Mouse (Mus musculus) liver, embryonic 16.5 days (tissue): ENCODE results near the gene Supv3l1. TPM values are rescaled to one million over a fixed set of nuclear protein-coding genes. Genes with fewer than 3 reads are reported as not detected.
A peak's percentile ranks its signal among the peaks of the same experiment; 100 is the strongest.

Experiments
- ATAC-seq: fragments of 200-750 bp; cut with Nextera tagmentation; 2 replicates; pipeline ENCODE4 v1.8.0; 2017; ENCODE audit warnings: low read depth, mild to moderate bottlenecking, moderate number of reproducible peaks, moderate library complexity
- H3K27ac ChIP-seq: fragments of 300-500 bp; sonication (generic); 2 replicates; pipeline ENCODE4 v1.5.1; 2014; ENCODE audit warnings: mild to moderate bottlenecking, low read length
- H3K27me3 ChIP-seq: fragments of 300-500 bp; sonication (generic); 2 replicates; pipeline ENCODE4 v1.6.1; 2014; ENCODE audit warnings: low read depth, low read length, mixed read lengths; ENCODE audit not compliant: control insufficient read depth, insufficient read depth
- H3K36me3 ChIP-seq: fragments of 300-500 bp; sonication (generic); 2 replicates; pipeline ENCODE4 v1.6.1; 2014; ENCODE audit warnings: mild to moderate bottlenecking; ENCODE audit not compliant: control insufficient read depth, insufficient read depth
- H3K4me1 ChIP-seq: fragments of 300-500 bp; sonication (generic); 2 replicates; pipeline ENCODE4 v1.6.1; 2014; ENCODE audit warnings: low read depth, low read length, mixed read lengths; ENCODE audit not compliant: control insufficient read depth
- H3K4me2 ChIP-seq: fragments of 300-500 bp; sonication (generic); 2 replicates; pipeline ENCODE4 v1.6.1; 2014; ENCODE audit warnings: low read depth, low read length, mixed read lengths
- H3K4me3 ChIP-seq: fragments of 300-500 bp; sonication (generic); 2 replicates; pipeline ENCODE4 v1.5.1; 2014; ENCODE audit warnings: low read depth, mild to moderate bottlenecking, low read length
- H3K9ac ChIP-seq: fragments of 300-500 bp; sonication (generic); 2 replicates; pipeline ENCODE4 v1.6.1; 2014; ENCODE audit warnings: low read depth, low read length
- H3K9me3 ChIP-seq: fragments of 300-500 bp; sonication (generic); replicated peaks from 2 replicates; pipeline ENCODE4 v1.6.1; 2016; ENCODE audit warnings: low read length; ENCODE audit not compliant: control insufficient read depth
- WGBS: fragments of 180-500 bp; shearing (Covaris S2); extraction: QIAGEN DNeasy Blood & Tissue Kit; methylation state at CpG from one replicate; pipeline ENCODE4 v1.1.7; 2014; ENCODE audit not compliant: insufficient replicate concordance; 5-methylcytosine and 5-hydroxymethylcytosine counted together
- polyA plus RNA-seq: library from polyadenylated mRNA; unstranded; fragments of >200 nt; fragmentation: Nextera tagmentation; extraction: Ambion mirVana; gene quantifications from 2 replicates; pipeline ENCODE4 v1.2.1, GENCODE M21; 2015

The Supv3l1 gene
- polyA plus RNA-seq, 1 experiment from 2014 or later, result 11.6 TPM

GRCm38 (mm10) chr10:62420399-62420798 is 29.1 kb downstream of the Supv3l1 start:
- Histone ChIP-seq H3K9me3 (no peaks in the 10 kb centered on the region), H3K9ac (no peak overlapping the region), H3K4me1 (no peaks in the 10 kb centered on the region; the same call in 1 of the 2 replicates), H3K27ac (no peak overlapping the region), H3K27me3 (no peaks in the 10 kb centered on the region), H3K36me3 (no peaks in the 10 kb centered on the region), H3K4me3 (peak overlapping the region; percentile 0; the same call in 1 of the 2 replicates), H3K4me2 (peak overlapping the region; percentile 12; the same call in 1 of the 2 replicates)
- 31% methylated on average over 6 of the region's 6 CpGs for WGBS
- no peak for ATAC-seq

- Histone ChIP-seq H3K9ac (no peak overlapping the region), H3K36me3 (no peaks in the 10 kb centered on the region), H3K27ac (no peak overlapping the region), H3K27me3 (no peaks in the 10 kb centered on the region), H3K4me1 (peaks cover 2% of the 10 kb centered on the region; the same call in 1 of the 2 replicates), H3K4me2 (no peak overlapping the region), H3K4me3 (no peak overlapping the region), H3K9me3 (no peaks in the 10 kb centered on the region)
- WGBS, result 69% methylated on average over 5 of the region's 5 CpGs
- no peak for ATAC-seq
Observed at GRCm38 (mm10) chr10:62419422-62419821, 30.1 kb downstream of the Supv3l1 start.

GRCm38 (mm10) chr10:62418831-62419356 is 30.6 kb downstream of the Supv3l1 start:
- no peak overlapping the region for H3K4me2 ChIP-seq
- no peaks in the 10 kb centered on the region for H3K36me3 ChIP-seq
- no peak for ATAC-seq

GRCm38 (mm10) chr10:62413606-62413982 is 35.9 kb downstream of the Supv3l1 start:
- Histone ChIP-seq H3K36me3 (no peaks in the 10 kb centered on the region), H3K27ac (no peak overlapping the region), H3K4me3 (no peak overlapping the region), H3K27me3 (no peaks in the 10 kb centered on the region), H3K9ac (no peak overlapping the region), H3K9me3 (no peaks in the 10 kb centered on the region), H3K4me1 (peaks cover 9% of the 10 kb centered on the region; the same call in 1 of the 2 replicates), H3K4me2 (no peak overlapping the region)
- WGBS, result 10% methylated on average over 4 of the region's 4 CpGs
- ATAC-seq, result no peak

More at GRCm38 (mm10) chr10:62418831-62419356, 30.6 kb downstream of the Supv3l1 start:
- Histone ChIP-seq H3K27ac (no peak overlapping the region), H3K9me3 (no peaks in the 10 kb centered on the region), H3K4me1 (peaks cover 3% of the 10 kb centered on the region; the same call in 1 of the 2 replicates), H3K4me3 (no peak overlapping the region), H3K9ac (no peak overlapping the region), H3K27me3 (no peaks in the 10 kb centered on the region)
- 67% methylated on average over 7 of the region's 7 CpGs for whole genome bisulfite sequencing

- no peak overlapping the region for H3K4me2 ChIP-seq
- no peaks in the 10 kb centered on the region for H3K9me3 ChIP-seq
- H3K4me1 ChIP-seq, result peaks cover 9% of the 10 kb centered on the region; the same call in 1 of the 2 replicates
- H3K27me3 ChIP-seq, result no peaks in the 10 kb centered on the region
- no peaks in the 10 kb centered on the region for H3K36me3 ChIP-seq
- 16% methylated on average over 8 of the region's 8 CpGs for WGBS
- no peak overlapping the region for H3K27ac ChIP-seq
- H3K9ac ChIP-seq, result no peak overlapping the region
- peak; percentile 42 for ATAC-seq
- H3K4me3 ChIP-seq, result no peak overlapping the region
Observed at GRCm38 (mm10) chr10:62412906-62413605, 36.5 kb downstream of the Supv3l1 start.

GRCm38 (mm10) chr10:62411431-62412410 is 37.8 kb downstream of the Supv3l1 start:
- Histone ChIP-seq H3K9ac (no peak overlapping the region), H3K4me1 (peaks cover 9% of the 10 kb centered on the region; the same call in 1 of the 2 replicates), H3K27ac (no peak overlapping the region), H3K36me3 (no peaks in the 10 kb centered on the region), H3K27me3 (no peaks in the 10 kb centered on the region), H3K9me3 (no peaks in the 10 kb centered on the region), H3K4me3 (no peak overlapping the region), H3K4me2 (no peak overlapping the region)
- no peak for ATAC-seq
- WGBS, result 57% methylated on average over 19 of the region's 19 CpGs

GRCm38 (mm10) chr10:62410943-62411342 is 38.6 kb downstream of the Supv3l1 start:
- H3K4me3 ChIP-seq, result no peak overlapping the region
- H3K27me3 ChIP-seq, result no peaks in the 10 kb centered on the region
- peaks cover 9% of the 10 kb centered on the region; the same call in 1 of the 2 replicates for H3K4me1 ChIP-seq
- no peaks in the 10 kb centered on the region for H3K36me3 ChIP-seq
- H3K27ac ChIP-seq, result no peak overlapping the region
- no peak; the same call in 1 of the 2 replicates for ATAC-seq
- H3K4me2 ChIP-seq, result no peak overlapping the region
- H3K9me3 ChIP-seq, result no peaks in the 10 kb centered on the region
- WGBS, result 7% methylated on average over 5 of the region's 5 CpGs
- no peak overlapping the region for H3K9ac ChIP-seq

- no peak overlapping the region for H3K27ac ChIP-seq
- H3K9ac ChIP-seq, result no peak overlapping the region
- no peak overlapping the region for H3K4me3 ChIP-seq
- no peaks in the 10 kb centered on the region for H3K27me3 ChIP-seq
- no peak overlapping the region for H3K4me2 ChIP-seq
- 52% methylated on average over 14 of the region's 14 CpGs for WGBS
- H3K4me1 ChIP-seq, result no peaks in the 10 kb centered on the region
- no peaks in the 10 kb centered on the region for H3K36me3 ChIP-seq
- no peaks in the 10 kb centered on the region for H3K9me3 ChIP-seq
- ATAC-seq, result no peak
Observed at GRCm38 (mm10) chr10:62404901-62405300, 44.6 kb downstream of the Supv3l1 start.
